Mouse (Mus musculus): ENCODE results near the gene Pfn3. TPM values are rescaled to one million over a fixed set of nuclear protein-coding genes. Genes with fewer than 3 reads are reported as not detected.

Pfn3 gene
- polyA plus RNA-seq, 1 experiment from 2014 or later, result 0.70 TPM

- Histone ChIP-seq H3K9ac (ENCODE audit: low read depth, low read length) (no peak overlapping the region), H3K27me3 (replicated peaks; ENCODE audit: control insufficient read depth, insufficient read depth, low read length) (no peaks in the 10 kb centered on the region), H3K36me3 (ENCODE audit: control insufficient read depth, insufficient read depth, low read length) (no peaks in the 10 kb centered on the region), H3K4me1 (ENCODE audit: control insufficient read depth, insufficient read depth, low read length) (no peaks in the 10 kb centered on the region), H3K4me3 (ENCODE audit: low read depth, low read length) (no peak overlapping the region), H3K27ac (replicated peaks; ENCODE audit: low read depth, low read length) (no peak overlapping the region), H3K9me3 (ENCODE audit: control insufficient read depth, low read length) (no peaks in the 10 kb centered on the region), H3K4me2 (ENCODE audit: low read depth, low read length) (no peak overlapping the region)
- ATAC-seq (ENCODE audit: low read depth) (no peak), DNase-seq (ENCODE audit: low spot score) (no peak)
- WGBS, result 80% methylated on average over 1 of the region's 1 CpGs
Observed at GRCm38 (mm10) chr13:55391626-55392029, 23.4 kb downstream of the Pfn3 start.

- H3K9me3 ChIP-seq (ENCODE audit: control insufficient read depth, low read length), result no peaks in the 10 kb centered on the region
- H3K4me2 ChIP-seq (ENCODE audit: low read depth, low read length), result no peak overlapping the region
- no peaks in the 10 kb centered on the region for H3K4me1 ChIP-seq (ENCODE audit: control insufficient read depth, insufficient read depth, low read length)
- no peak overlapping the region for H3K4me3 ChIP-seq (ENCODE audit: low read depth, low read length)
- DNase-seq (ENCODE audit: low spot score), result no peak
- 71% methylated on average over 3 of the region's 3 CpGs for WGBS
- no peak overlapping the region for H3K27ac ChIP-seq (replicated peaks; ENCODE audit: low read depth, low read length)
- no peak overlapping the region for H3K9ac ChIP-seq (ENCODE audit: low read depth, low read length)
- no peaks in the 10 kb centered on the region for H3K36me3 ChIP-seq (ENCODE audit: control insufficient read depth, insufficient read depth, low read length)
- ATAC-seq (ENCODE audit: low read depth), result no peak
- no peaks in the 10 kb centered on the region for H3K27me3 ChIP-seq (replicated peaks; ENCODE audit: control insufficient read depth, insufficient read depth, low read length)
Observed at GRCm38 (mm10) chr13:55390644-55391043, 24.4 kb downstream of the Pfn3 start.

GRCm38 (mm10) chr13:55381790-55382189, 33.2 kb downstream of the Pfn3 start:
- H3K27me3 ChIP-seq (replicated peaks; ENCODE audit: control insufficient read depth, insufficient read depth, low read length), result peaks cover 38% of the 10 kb centered on the region
- DNase-seq (ENCODE audit: low spot score), result no peak
- no peaks in the 10 kb centered on the region for H3K36me3 ChIP-seq (ENCODE audit: control insufficient read depth, insufficient read depth, low read length)
- no peak for ATAC-seq (ENCODE audit: low read depth)
- no peak overlapping the region for H3K4me2 ChIP-seq (ENCODE audit: low read depth, low read length)
- 83% methylated on average over 4 of the region's 4 CpGs for WGBS
- no peak overlapping the region for H3K27ac ChIP-seq (replicated peaks; ENCODE audit: low read depth, low read length)
- H3K4me1 ChIP-seq (ENCODE audit: control insufficient read depth, insufficient read depth, low read length), result peaks cover 4% of the 10 kb centered on the region; the same call in 1 of the 2 replicates
- H3K4me3 ChIP-seq (ENCODE audit: low read depth, low read length), result no peak overlapping the region
- H3K9ac ChIP-seq (ENCODE audit: low read depth, low read length), result no peak overlapping the region
- no peaks in the 10 kb centered on the region for H3K9me3 ChIP-seq (ENCODE audit: control insufficient read depth, low read length)

GRCm38 (mm10) chr13:55378907-55379580, 36.0 kb downstream of the Pfn3 start:
- H3K9me3 ChIP-seq (ENCODE audit: control insufficient read depth, low read length), result no peaks in the 10 kb centered on the region
- peak overlapping the region; percentile 38 for H3K4me2 ChIP-seq (ENCODE audit: low read depth, low read length)
- H3K27me3 ChIP-seq (replicated peaks; ENCODE audit: control insufficient read depth, insufficient read depth, low read length), result peaks cover 38% of the 10 kb centered on the region
- H3K27ac ChIP-seq (replicated peaks; ENCODE audit: low read depth, low read length), result no peak overlapping the region
- H3K9ac ChIP-seq (ENCODE audit: low read depth, low read length), result no peak overlapping the region
- peak overlapping the region; percentile 15; the same call in 1 of the 2 replicates for H3K4me3 ChIP-seq (ENCODE audit: low read depth, low read length)
- 11% methylated on average over 26 of the region's 32 CpGs for WGBS
- ATAC-seq (ENCODE audit: low read depth), result 0 out of 2 replicates have a peak, but pooled peaks have one; percentile 33
- DNase-seq (ENCODE audit: low spot score), result peak; percentile 29
- no peaks in the 10 kb centered on the region for H3K36me3 ChIP-seq (ENCODE audit: control insufficient read depth, insufficient read depth, low read length)
- peaks cover 4% of the 10 kb centered on the region; the same call in 1 of the 2 replicates for H3K4me1 ChIP-seq (ENCODE audit: control insufficient read depth, insufficient read depth, low read length)

DNA sequence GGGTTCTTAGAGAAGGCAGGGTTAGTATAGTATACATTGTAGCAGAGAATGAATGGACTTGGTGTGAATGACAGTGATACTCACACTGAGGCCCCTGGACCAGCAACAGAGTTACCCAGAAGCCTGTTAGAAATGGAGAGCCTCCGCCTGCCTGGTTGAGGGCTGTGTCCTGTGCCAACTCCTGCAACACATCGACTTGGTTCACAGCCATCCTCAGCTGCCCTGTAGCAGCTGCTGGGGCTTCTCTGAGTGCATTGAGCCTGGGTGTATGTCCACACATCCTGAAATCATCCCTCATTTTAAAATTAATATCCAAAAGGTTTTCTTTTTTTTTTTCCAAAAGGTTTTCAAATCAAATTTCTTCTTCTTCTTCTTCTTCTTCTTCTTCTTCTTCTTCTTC, 39.2 kb downstream of the Pfn3 start:
- Histone ChIP-seq H3K4me1 (ENCODE audit: control insufficient read depth, insufficient read depth, low read length) (peaks cover 4% of the 10 kb centered on the region; the same call in 1 of the 2 replicates), H3K36me3 (ENCODE audit: control insufficient read depth, insufficient read depth, low read length) (no peaks in the 10 kb centered on the region), H3K27ac (replicated peaks; ENCODE audit: low read depth, low read length) (no peak overlapping the region), H3K9ac (ENCODE audit: low read depth, low read length) (no peak overlapping the region), H3K4me2 (ENCODE audit: low read depth, low read length) (no peak overlapping the region), H3K9me3 (ENCODE audit: control insufficient read depth, low read length) (no peaks in the 10 kb centered on the region), H3K4me3 (ENCODE audit: low read depth, low read length) (no peak overlapping the region), H3K27me3 (replicated peaks; ENCODE audit: control insufficient read depth, insufficient read depth, low read length) (peaks cover 42% of the 10 kb centered on the region)
- ATAC-seq (ENCODE audit: low read depth), result no peak; the same call in 1 of the 2 replicates
- WGBS, result 69% methylated on average over 2 of the region's 2 CpGs
- DNase-seq (ENCODE audit: low spot score), result no peak

DNA sequence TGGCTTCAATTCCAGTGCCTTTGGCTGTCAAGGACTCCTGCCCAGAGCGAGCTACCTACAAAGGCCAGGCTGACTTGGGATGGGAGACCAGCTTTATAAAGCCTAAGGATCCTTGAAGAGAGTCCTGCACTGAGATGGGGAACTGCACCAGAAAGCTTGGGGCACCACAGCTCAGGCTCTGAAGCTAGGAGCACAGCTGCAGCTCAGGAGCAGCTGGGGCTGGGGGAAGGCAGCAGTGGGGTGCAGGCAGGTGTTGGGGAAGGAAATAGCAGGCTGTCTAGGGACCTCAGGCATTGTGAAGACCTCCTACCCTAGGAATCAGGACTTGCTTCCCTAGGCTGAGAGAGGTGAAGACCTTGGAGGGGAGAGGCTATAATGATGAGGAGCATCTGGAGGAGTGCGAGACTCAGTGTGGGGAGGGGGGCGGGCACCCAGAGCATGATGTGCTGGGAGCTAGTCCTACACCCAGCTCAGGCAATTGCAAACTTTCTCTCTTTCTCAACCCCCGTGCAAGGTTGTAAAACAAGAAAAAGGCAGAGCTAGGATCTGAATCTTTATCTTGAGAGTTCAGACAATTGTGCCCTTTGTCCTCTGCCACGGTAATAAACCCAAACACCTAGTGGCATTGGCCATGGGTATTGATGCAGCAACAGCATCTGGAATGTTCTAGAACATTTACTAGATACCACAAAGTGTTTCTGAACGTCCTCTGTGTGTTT, 40.7 kb downstream of the Pfn3 start:
- no peak for ATAC-seq (ENCODE audit: low read depth)
- Histone ChIP-seq H3K4me2 (ENCODE audit: low read depth, low read length) (no peak overlapping the region), H3K4me1 (ENCODE audit: control insufficient read depth, insufficient read depth, low read length) (peaks cover 4% of the 10 kb centered on the region; the same call in 1 of the 2 replicates), H3K4me3 (ENCODE audit: low read depth, low read length) (no peak overlapping the region), H3K27me3 (replicated peaks; ENCODE audit: control insufficient read depth, insufficient read depth, low read length) (peaks cover 29% of the 10 kb centered on the region), H3K9me3 (ENCODE audit: control insufficient read depth, low read length) (no peaks in the 10 kb centered on the region), H3K27ac (replicated peaks; ENCODE audit: low read depth, low read length) (no peak overlapping the region), H3K36me3 (ENCODE audit: control insufficient read depth, insufficient read depth, low read length) (no peaks in the 10 kb centered on the region), H3K9ac (ENCODE audit: low read depth, low read length) (no peak overlapping the region)
- no peak for DNase-seq (ENCODE audit: low spot score)
- 61% methylated on average over 6 of the region's 6 CpGs for WGBS

DNA sequence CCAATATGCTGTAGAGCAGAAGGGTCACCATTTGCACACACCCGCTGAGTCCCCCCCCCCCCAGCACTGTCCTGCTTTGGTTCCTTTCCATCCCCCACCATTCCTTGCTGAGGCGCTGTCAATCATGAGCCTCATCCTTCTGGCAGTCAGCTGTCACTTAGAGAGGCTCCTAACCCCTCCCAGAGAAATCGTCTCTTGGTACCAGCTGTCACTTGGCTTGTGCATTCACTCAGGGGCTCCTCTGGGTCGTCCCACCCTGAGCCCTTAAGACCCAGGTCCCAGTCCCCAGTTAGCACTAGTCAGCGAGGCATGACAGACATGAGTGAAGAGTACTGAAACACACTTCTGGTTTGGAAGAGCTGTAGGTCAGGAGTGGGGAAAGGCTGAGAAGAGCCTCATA, 43.3 kb downstream of the Pfn3 start:
- Histone ChIP-seq H3K4me2 (ENCODE audit: low read depth, low read length) (no peak overlapping the region), H3K4me3 (ENCODE audit: low read depth, low read length) (no peak overlapping the region), H3K27ac (replicated peaks; ENCODE audit: low read depth, low read length) (no peak overlapping the region), H3K9ac (ENCODE audit: low read depth, low read length) (no peak overlapping the region), H3K9me3 (ENCODE audit: control insufficient read depth, low read length) (no peaks in the 10 kb centered on the region), H3K36me3 (ENCODE audit: control insufficient read depth, insufficient read depth, low read length) (no peaks in the 10 kb centered on the region), H3K27me3 (replicated peaks; ENCODE audit: control insufficient read depth, insufficient read depth, low read length) (0 out of 2 replicates have a peak, but pooled peaks cover 5% of the 10 kb centered on the region), H3K4me1 (ENCODE audit: control insufficient read depth, insufficient read depth, low read length) (no peaks in the 10 kb centered on the region)
- peak; percentile 33 for DNase-seq (ENCODE audit: low spot score)
- ATAC-seq (ENCODE audit: low read depth), result peak; percentile 59; the same call in 1 of the 2 replicates
- 62% methylated on average over 4 of the region's 5 CpGs for WGBS

DNA sequence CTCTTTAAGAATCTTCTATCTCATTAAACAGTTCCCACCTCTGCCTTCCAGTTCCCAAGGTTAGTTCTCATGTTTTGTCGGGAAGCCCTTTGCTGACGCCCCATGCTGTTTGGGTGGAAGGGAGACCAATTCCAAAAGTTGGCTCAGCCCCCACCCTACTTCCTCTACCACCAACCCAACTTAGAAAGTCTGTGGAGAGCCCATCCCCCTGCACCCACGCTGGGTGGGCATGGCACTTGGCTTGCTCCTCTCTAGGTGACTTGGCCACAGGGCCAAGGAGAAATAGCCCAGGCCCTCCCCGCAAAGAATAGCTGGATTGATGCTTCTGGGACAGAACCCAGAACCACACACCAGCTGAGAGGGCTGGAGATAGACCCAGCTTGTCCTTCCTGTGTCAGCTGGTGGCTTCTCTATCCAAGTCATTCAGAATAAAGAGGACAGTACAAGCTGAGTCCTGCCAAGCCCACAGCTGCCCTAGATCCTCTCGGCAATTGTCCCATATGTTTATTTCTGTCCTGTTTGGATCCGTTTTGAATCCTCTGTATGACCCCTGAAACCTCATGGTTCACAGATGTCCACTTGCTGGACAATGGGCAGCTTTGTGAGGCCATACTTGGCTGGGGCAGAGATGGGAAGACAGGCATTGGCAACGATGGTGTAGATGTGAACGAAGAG, 43.9 kb downstream of the Pfn3 start:
- Histone ChIP-seq H3K36me3 (ENCODE audit: control insufficient read depth, insufficient read depth, low read length) (no peaks in the 10 kb centered on the region), H3K4me2 (ENCODE audit: low read depth, low read length) (no peak overlapping the region), H3K27ac (replicated peaks; ENCODE audit: low read depth, low read length) (no peak overlapping the region), H3K4me3 (ENCODE audit: low read depth, low read length) (no peak overlapping the region), H3K9me3 (ENCODE audit: control insufficient read depth, low read length) (no peaks in the 10 kb centered on the region), H3K4me1 (ENCODE audit: control insufficient read depth, insufficient read depth, low read length) (no peaks in the 10 kb centered on the region), H3K9ac (ENCODE audit: low read depth, low read length) (no peak overlapping the region), H3K27me3 (replicated peaks; ENCODE audit: control insufficient read depth, insufficient read depth, low read length) (0 out of 2 replicates have a peak, but pooled peaks cover 5% of the 10 kb centered on the region)
- ATAC-seq (ENCODE audit: low read depth), result peak; percentile 19; the same call in 1 of the 2 replicates
- 49% methylated on average over 8 of the region's 8 CpGs for WGBS
- DNase-seq (ENCODE audit: low spot score), result no peak

Data from embryonic facial prominence, embryonic 14.5 days (tissue).